Mouse (Mus musculus): Measurements from ENCODE around the gene Grwd1.
"Not testable (repeated sequence)": the region's sequence is repeated elsewhere in the genome, so short reads cannot be mapped to it uniquely, and the experiment has no call there.

The Grwd1 gene

DNA sequence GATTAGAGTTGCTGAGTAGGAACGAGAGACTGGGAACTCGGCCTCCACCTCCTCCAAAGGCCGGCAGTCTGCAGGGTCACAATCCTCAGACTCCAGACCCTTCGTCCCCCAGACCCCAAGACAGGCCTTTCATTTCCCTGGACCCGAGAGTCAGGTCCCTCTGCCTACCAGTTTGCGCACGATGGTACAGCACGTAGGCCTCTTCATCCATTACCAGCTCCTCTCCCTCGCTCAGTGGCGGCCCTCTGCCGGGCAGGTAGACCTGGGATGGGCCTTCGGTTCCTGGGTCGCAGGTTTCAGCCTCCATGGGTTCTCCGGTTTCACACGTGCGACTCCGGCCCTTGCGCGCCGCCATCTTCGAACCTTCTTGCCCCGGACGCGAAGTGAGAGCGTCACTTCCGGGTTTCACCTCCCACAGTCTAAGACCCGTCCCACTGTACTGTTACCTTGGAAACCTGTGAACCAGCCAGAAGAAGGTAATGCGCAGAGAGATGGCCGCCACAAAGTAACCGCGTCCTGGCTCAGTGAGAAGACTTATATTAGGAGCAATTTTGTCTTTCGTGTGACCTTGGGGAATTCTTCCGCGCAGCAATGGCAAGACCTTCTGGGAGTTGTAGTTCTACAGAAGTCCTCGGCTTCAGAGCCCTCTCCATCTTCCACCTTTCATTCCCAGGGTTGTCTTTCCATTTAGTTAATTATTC, at the start of gene Grwd1:
Gene Grwd1 (minus strand): TSS at position 518 of the 701 bp plus-strand sequence.
- DNase-seq, result peak; percentile 83 to 86

GRCm38 (mm10) chr7:45880531-45880930, 49.8 kb upstream of the Grwd1 start:
- DNase-seq, result no peak

GRCm38 (mm10) chr7:45878278-45878677, 47.5 kb upstream of the Grwd1 start, which contains the start of gene Grin2d:
Gene Grin2d (minus strand): TSS chr7:45878378.
- not testable (repeated sequence) for DNase-seq

DNA sequence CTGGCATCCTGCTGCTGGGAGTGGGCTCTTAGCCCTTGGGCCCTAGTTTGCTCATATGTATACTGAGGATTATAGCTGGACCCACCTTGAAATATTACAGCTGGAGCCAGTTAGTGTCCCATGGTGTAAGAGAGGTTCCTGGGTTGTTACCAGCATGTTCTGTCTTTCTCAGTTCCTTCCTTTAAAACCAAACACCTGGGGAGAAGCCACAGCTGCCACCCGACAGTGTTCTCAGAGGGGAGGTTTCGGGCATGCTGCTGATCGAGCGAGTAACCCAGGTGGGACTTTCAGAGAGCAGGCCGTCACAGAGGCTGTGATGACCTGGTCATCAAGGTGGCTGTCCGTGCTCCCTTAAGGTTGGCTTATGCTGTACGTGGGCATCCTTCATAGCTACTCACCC, 46.2 kb upstream of the Grwd1 start:
- DNase-seq, result no peak

DNA sequence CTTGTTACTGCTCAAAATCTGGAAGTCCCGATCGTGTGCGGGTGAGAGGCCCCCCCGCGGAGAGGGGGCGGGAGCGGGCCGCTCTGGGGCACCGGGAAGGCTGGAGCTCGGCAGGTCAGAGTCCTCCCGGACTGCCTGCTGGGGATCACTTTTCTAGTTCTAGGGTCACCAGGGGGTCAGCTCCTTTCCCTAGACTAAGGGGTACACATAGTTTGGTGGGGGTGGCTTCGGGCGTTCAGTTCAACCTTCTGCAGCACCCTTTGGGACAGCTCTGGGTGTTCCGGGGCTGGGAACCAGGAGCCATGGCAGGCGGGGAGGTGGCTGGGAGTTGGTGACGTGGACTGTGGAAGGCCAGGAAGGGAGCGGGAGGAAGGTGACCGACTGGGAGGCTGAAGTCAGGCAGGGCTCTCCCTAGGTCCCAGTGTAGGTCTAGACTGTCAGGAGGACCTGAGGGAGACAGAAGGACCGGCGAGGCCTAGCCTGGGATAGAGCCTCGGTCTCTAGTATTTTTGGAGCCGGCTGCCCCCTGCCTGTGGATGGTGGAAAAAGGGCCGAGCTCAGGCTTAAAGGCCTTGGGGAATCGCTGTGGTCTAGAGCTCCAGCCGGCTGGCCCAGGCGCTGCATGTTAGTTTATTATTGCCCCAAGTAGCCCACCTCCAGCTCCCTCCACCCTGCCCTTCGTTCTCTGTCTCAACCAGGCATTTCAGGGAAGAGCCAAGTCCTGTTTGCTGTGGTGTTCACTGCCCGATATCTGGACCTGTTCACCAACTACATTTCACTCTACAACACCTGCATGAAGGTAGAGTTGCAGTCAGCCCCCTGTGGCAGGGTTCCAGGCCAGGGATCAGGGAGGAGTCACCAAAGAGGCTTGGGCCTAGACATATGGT, 42.6 kb upstream of the Grwd1 start:
- DNase-seq, result peak; percentile 66 to 70

GRCm38 (mm10) chr7:45872624-45873023, 41.9 kb upstream of the Grwd1 start, which contains the start of gene Kdelr1:
Gene Kdelr1 (plus strand): TSS chr7:45872772.
- peak; percentile 89 to 91 for DNase-seq

DNA sequence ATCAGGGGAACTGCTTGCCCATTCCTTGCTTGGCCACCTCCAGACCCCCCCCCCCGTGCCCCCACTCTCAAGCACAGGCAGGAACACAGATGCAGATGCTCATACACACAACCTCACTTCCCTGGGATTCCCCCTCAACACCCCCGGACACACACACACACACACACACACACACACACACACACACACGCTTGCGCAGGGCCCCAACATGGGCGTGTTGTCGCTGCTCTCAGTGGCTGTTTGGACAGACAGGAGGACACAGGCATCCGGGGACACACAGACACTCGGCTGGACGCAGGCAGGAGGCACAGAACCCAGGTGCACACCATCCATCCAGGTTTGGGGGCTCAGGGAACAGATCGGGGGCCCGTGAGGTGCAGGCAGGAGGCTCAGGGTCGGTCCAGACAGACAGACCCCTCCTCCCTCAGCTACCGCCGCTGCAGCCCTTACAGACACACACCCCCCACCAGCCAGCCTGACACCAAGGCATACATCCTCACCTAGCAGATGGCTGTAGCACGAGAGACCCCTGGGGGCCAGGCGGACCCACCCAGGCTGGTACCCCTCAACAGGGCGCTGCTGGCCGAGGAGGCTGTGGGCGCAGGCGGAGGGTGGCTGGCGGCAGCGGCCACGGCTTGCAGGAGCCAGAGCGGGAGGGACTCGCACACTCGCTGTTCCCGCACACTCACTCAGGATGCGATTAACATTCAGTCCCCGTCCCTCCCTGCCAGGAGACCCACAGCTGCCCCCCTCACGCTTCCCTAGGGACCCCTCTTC, 39.7 kb upstream of the Grwd1 start:
- DNase-seq, result no peak

DNA sequence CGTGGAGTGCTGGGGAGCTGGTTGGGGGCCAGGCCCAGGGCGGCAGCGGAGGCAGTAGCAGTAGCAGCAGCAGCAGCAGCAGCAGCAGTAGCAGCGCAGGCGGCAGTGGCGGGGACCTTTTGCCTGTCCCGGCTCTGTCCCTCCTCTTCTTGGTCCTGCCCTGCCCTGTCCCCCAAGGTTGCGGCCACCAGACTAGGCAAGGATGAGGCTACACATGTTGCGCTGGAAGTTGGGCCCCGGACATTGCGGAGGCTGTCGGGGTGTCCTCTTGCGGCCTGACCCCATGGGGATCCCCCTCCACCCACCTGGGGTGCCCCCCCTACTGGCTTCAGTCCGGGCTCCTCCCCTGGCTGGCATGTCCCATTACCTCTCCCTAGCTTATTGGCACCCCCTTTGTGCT, 39.0 kb upstream of the Grwd1 start:
- DNase-seq, result peak in 1 of 2 experiments; percentile 13

DNA sequence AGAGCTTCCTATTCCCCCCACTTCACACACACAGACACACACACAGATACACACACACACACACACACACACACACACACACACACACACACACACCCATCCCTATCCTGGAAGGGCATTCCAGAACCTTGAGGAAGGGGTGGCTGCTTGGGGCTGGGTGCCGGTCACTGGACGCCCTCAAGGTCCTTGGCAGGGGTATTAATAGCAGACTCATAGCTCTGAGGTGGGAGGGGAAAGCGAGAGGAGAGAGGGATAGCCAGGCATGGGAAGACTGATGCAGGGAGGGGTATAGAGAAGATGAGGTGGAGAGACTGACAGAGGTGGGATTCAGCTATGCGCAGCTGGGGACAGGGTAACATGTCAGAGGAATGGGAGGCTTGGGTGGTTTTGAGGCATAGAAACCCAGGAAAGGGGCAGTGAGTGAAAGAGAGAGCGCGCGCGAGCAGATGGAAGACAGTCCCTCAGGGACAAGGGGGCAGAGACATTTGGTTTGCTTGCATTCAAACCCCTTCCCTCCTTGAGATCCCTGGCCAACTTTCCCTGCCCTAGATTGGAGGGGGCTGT, 38.4 kb upstream of the Grwd1 start:
- DNase-seq, result no peak

- DNase-seq, result no peak
These were observed 37.1 kb upstream of the Grwd1 start for GRCm38 (mm10) chr7:45867871-45868270.

DNA sequence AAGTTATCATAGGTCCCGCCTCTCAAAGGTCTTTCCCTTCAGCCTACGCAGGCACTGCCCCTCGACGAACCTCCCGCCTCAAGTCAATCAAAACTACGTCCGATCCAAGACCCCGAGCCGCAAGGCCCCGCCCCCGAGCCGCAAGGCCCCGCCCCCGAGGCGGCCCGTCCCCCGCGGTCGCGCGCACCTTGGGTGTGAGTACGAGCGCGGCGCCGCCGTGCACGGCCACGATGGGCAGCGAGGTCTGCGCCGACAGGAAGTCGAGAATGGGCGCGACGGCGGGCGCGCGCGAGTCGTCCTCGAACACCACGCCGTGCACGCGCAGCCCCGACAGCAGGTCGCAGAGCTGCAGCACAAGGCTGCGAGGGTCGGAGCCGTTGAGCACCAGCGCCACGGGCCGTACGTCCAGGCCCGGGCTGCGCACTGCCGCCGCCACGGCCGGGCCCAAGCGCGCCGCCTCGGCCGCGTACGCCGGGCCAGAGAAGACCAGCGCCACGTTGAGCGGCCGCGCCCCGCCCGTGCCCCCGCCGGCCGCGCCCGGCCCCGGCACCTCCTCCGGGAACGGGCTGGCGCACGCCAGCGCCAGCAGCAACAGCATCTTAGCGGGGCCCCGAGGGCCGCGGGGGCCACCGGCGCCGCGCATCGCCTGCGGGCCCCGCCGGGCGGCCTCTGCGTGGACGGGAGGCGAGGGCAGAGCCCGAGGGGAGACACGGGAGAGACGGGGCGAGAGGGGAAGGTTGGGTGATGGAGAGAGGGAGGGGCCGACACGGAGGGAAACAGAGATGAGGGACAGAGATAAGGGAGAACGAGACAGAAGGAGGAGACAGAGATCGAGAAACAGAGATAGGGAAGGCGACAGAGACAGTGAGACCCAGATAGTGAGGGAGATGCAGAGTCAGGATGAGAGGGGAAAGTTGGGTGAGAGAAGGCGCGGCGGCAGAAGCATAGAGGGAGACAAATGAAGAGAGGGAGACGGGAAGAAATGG, 35.5 kb upstream of the Grwd1 start:
- peak; percentile 89 to 93 for DNase-seq

GRCm38 (mm10) chr7:45864435-45864834, 33.7 kb upstream of the Grwd1 start:
- DNase-seq, result no peak

- no peak for DNase-seq
These were observed 32.1 kb upstream of the Grwd1 start for GRCm38 (mm10) chr7:45862804-45863203.

- DNase-seq, result peak; percentile 32 to 56
These were observed 28.3 kb upstream of the Grwd1 start for GRCm38 (mm10) chr7:45859008-45859407.

GRCm38 (mm10) chr7:45856950-45857901, 26.5 kb upstream of the Grwd1 start:
- peak in 1 of 2 experiments; percentile 48 for DNase-seq

GRCm38 (mm10) chr7:45853089-45853488, 22.3 kb upstream of the Grwd1 start:
- DNase-seq, result no peak

- DNase-seq, result no peak
These were observed 19.9 kb upstream of the Grwd1 start for GRCm38 (mm10) chr7:45850661-45851060.

- DNase-seq, result no peak
These were observed 17.8 kb upstream of the Grwd1 start for GRCm38 (mm10) chr7:45848447-45849027.

GRCm38 (mm10) chr7:45842950-45843744, 12.4 kb upstream of the Grwd1 start:
- no peak for DNase-seq

All from lung, adult 18-20 months (tissue).